ENCODE assay signal across 17 mouse cellular contexts in genomic region chr15:83699132-83699833, GRCm38 (mm10). TPM values are rescaled to one million over a fixed set of nuclear protein-coding genes. Genes with fewer than 3 reads are reported as not detected.
DNase-seq lines count a peak whose midpoint lies in the region; ATAC-seq and TF ChIP-seq lines count a peak whose summit lies in the region.
"Had no signal": no experiment of that assay in that cellular context is flagged by ENCODE, and none has a peak within 500 bp of the region (broad histone marks: within the 10 kb centered on the region; RNA-seq: fewer than 3 reads in every experiment).

No protein-coding gene starts in this region.

- DNase-seq in forebrain, embryonic 10.5 days (ENCODE audit: extremely low spot score, low spot score), result peak; percentile 51
- no peak for DNase-seq in forebrain, postnatal 0 days
- peak; percentile 48 for DNase-seq in limb, embryonic 11.5 days (ENCODE audit: low spot score)
- DNase-seq in cerebellum, postnatal 25 days, result no peak
- DNase-seq in left cerebral cortex, adult 18-20 months (ENCODE audit: low spot score in 2 of 2), result no peak
- no peak for DNase-seq in right cerebral cortex, adult 18-20 months
- DNase-seq: cerebellum, adult 2 months; heart, postnatal 14 days; kidney, postnatal 25 days; lung, adult 2 months; thymus, postnatal 25 days had no signal

- peaks cover 73% of the 10 kb centered on the region for H3K36me3 ChIP-seq in forebrain, embryonic 10.5 days (replicated peaks)
- no peaks in the 10 kb centered on the region; the same call in 1 of the 2 replicates for H3K36me3 ChIP-seq in forebrain, postnatal 0 days (ENCODE audit: insufficient read depth)
- peaks cover 12% of the 10 kb centered on the region for H3K36me3 ChIP-seq in midbrain, embryonic 12.5 days
- H3K36me3 ChIP-seq in midbrain, embryonic 16.5 days (ENCODE audit: control insufficient read depth, insufficient read depth, low read length), result 0 out of 2 replicates have a peak, but pooled peaks cover 2% of the 10 kb centered on the region
- H3K36me3 ChIP-seq in limb, embryonic 11.5 days (ENCODE audit: control insufficient read depth, insufficient read depth, low read length), result peaks cover 10% of the 10 kb centered on the region; the same call in 1 of the 2 replicates
- H3K36me3 ChIP-seq: intestine, embryonic 15.5 days; stomach, embryonic 15.5 days had no signal

- no peak for TF ChIP-seq CTCF in forebrain, postnatal 0 days (IDR thresholded peaks at IDR 0.05; ENCODE audit: low read depth)

- H3K4me3 ChIP-seq in forebrain, embryonic 10.5 days, result peak overlapping the region; percentile 10
- no peak overlapping the region for H3K4me3 ChIP-seq in forebrain, postnatal 0 days (ENCODE audit: low read depth, low read length)
- no peak overlapping the region for H3K4me3 ChIP-seq in midbrain, embryonic 12.5 days
- no peak overlapping the region for H3K4me3 ChIP-seq in midbrain, embryonic 16.5 days (ENCODE audit: low read depth, low read length)
- no peak overlapping the region for H3K4me3 ChIP-seq in limb, embryonic 11.5 days (ENCODE audit: low read depth, low read length)
- H3K4me3 ChIP-seq: intestine, embryonic 15.5 days; stomach, embryonic 15.5 days had no signal

- no peak overlapping the region for H3K4me2 ChIP-seq in forebrain, postnatal 0 days (ENCODE audit: low read depth)
- 0 out of 2 replicates have a peak overlapping the region, but pooled peaks have one; percentile 14 for H3K4me2 ChIP-seq in midbrain, embryonic 12.5 days (replicated peaks)
- H3K4me2 ChIP-seq in midbrain, embryonic 16.5 days (ENCODE audit: low read length), result no peak overlapping the region
- no peak overlapping the region for H3K4me2 ChIP-seq in limb, embryonic 11.5 days (ENCODE audit: low read depth, severe bottlenecking)
- H3K4me2 ChIP-seq: intestine, embryonic 15.5 days; stomach, embryonic 15.5 days had no signal

- H3K9me3 ChIP-seq in forebrain, embryonic 10.5 days, result peaks cover 18% of the 10 kb centered on the region
- no peaks in the 10 kb centered on the region for H3K9me3 ChIP-seq in forebrain, postnatal 0 days (ENCODE audit: low read length)
- H3K9me3 ChIP-seq in midbrain, embryonic 12.5 days, result no peaks in the 10 kb centered on the region
- H3K9me3 ChIP-seq in midbrain, embryonic 16.5 days (replicated peaks; ENCODE audit: control insufficient read depth, low read length, poor library complexity, severe bottlenecking), result no peaks in the 10 kb centered on the region
- no peaks in the 10 kb centered on the region; the same call in 1 of the 2 replicates for H3K9me3 ChIP-seq in limb, embryonic 11.5 days (ENCODE audit: control insufficient read depth, low read length)
- H3K9me3 ChIP-seq: intestine, embryonic 15.5 days; stomach, embryonic 15.5 days had no signal

- no peak for ATAC-seq in forebrain, postnatal 0 days
- peak; percentile 2; the same call in 1 of the 2 replicates for ATAC-seq in midbrain, embryonic 12.5 days (ENCODE audit: low FRiP score, low read depth)
- ATAC-seq in midbrain, embryonic 16.5 days, result no peak
- no peak; the same call in 1 of the 2 replicates for ATAC-seq in limb, embryonic 11.5 days (ENCODE audit: insufficient number of reproducible peaks, low FRiP score, low TSS enrichment, low read depth)
- ATAC-seq: activated CD4-positive, CD25-positive, alpha-beta regulatory T cell, adult 4 months; intestine, embryonic 15.5 days had no signal

- no peak overlapping the region for H3K9ac ChIP-seq in forebrain, postnatal 0 days
- no peak overlapping the region for H3K9ac ChIP-seq in midbrain, embryonic 12.5 days (replicated peaks)
- no peak overlapping the region for H3K9ac ChIP-seq in midbrain, embryonic 16.5 days (ENCODE audit: low read depth, low read length)
- no peak overlapping the region for H3K9ac ChIP-seq in limb, embryonic 11.5 days (ENCODE audit: low read length)
- H3K9ac ChIP-seq: intestine, embryonic 15.5 days; stomach, embryonic 15.5 days had no signal

- H3K27me3 ChIP-seq in forebrain, embryonic 10.5 days (ENCODE audit: poor library complexity, severe bottlenecking), result peaks cover 56% of the 10 kb centered on the region
- H3K27me3 ChIP-seq in forebrain, postnatal 0 days (ENCODE audit: insufficient read depth, low read length), result no peaks in the 10 kb centered on the region
- peaks cover 43% of the 10 kb centered on the region for H3K27me3 ChIP-seq in midbrain, embryonic 12.5 days
- no peaks in the 10 kb centered on the region for H3K27me3 ChIP-seq in midbrain, embryonic 16.5 days (ENCODE audit: control insufficient read depth, insufficient read depth, low read depth, low read length)
- H3K27me3 ChIP-seq in limb, embryonic 11.5 days (ENCODE audit: control insufficient read depth, insufficient read depth, low read length), result no peaks in the 10 kb centered on the region
- H3K27me3 ChIP-seq: intestine, embryonic 15.5 days; stomach, embryonic 15.5 days had no signal

- 15% methylated on average over 20 of the region's 20 CpGs for WGBS in forebrain, embryonic 10.5 days
- 20% methylated on average over 20 of the region's 20 CpGs for WGBS in forebrain, postnatal 0 days
- WGBS in midbrain, embryonic 12.5 days, result 8% methylated on average over 20 of the region's 20 CpGs
- 11% methylated on average over 20 of the region's 20 CpGs for WGBS in midbrain, embryonic 16.5 days
- 38% methylated on average over 20 of the region's 20 CpGs for WGBS in limb, embryonic 11.5 days

- peaks cover 75% of the 10 kb centered on the region for H3K4me1 ChIP-seq in forebrain, embryonic 10.5 days
- no peaks in the 10 kb centered on the region; the same call in 1 of the 2 replicates for H3K4me1 ChIP-seq in forebrain, postnatal 0 days (ENCODE audit: insufficient read depth)
- H3K4me1 ChIP-seq in midbrain, embryonic 12.5 days, result peaks cover 42% of the 10 kb centered on the region
- H3K4me1 ChIP-seq in midbrain, embryonic 16.5 days (ENCODE audit: control insufficient read depth, insufficient read depth, low read length), result peaks cover 12% of the 10 kb centered on the region
- peaks cover 55% of the 10 kb centered on the region for H3K4me1 ChIP-seq in limb, embryonic 11.5 days (ENCODE audit: control insufficient read depth, insufficient read depth, low read length)

- H3K27ac ChIP-seq in forebrain, embryonic 10.5 days, result peak overlapping the region; percentile 81
- H3K27ac ChIP-seq in forebrain, postnatal 0 days (ENCODE audit: low read depth, low read length), result no peak overlapping the region
- H3K27ac ChIP-seq in midbrain, embryonic 12.5 days (replicated peaks), result peak overlapping the region; percentile 39
- H3K27ac ChIP-seq in midbrain, embryonic 16.5 days (ENCODE audit: low read length), result no peak overlapping the region
- peak overlapping the region; percentile 85 for H3K27ac ChIP-seq in limb, embryonic 11.5 days (replicated peaks; ENCODE audit: low read depth, low read length)
- H3K27ac ChIP-seq: intestine, embryonic 15.5 days; stomach, embryonic 15.5 days had no signal

RNA-seq across cellular contexts. Expression of gene Scube1, which starts 25.5 kb away (rescaled TPM):
- 58.7 and 68.0 TPM in 2 replicates for polyA plus RNA-seq in forebrain, embryonic 10.5 days (2016; fragmentation: Nextera tagmentation; extraction: Ambion mirVana)
- 28.1 and 33.5 TPM in 2 replicates for total RNA-seq in forebrain, postnatal 0 days (2014; rRNA removed)
- 9.7 and 12.0 TPM in 2 replicates for polyA plus RNA-seq in forebrain, postnatal 0 days (2015; fragmentation: Nextera tagmentation; extraction: Ambion mirVana)
- polyA plus RNA-seq in midbrain, embryonic 12.5 days (2016; fragmentation: Nextera tagmentation; extraction: Ambion mirVana), result 24.5 and 30.1 TPM in 2 replicates
- 8.7 and 12.2 TPM in 2 replicates for polyA plus RNA-seq in midbrain, embryonic 16.5 days (2015; fragmentation: Nextera tagmentation; extraction: Ambion mirVana)
- polyA plus RNA-seq in limb, embryonic 11.5 days (2014; fragmentation: Nextera tagmentation; extraction: Ambion mirVana), result 62.3 and 70.9 TPM in 2 replicates
- total RNA-seq in left cerebral cortex, adult 18-20 months (2021), result 10 to 100 TPM; 51.8 to 67.1 TPM
- total RNA-seq: CH12.LX had no signal
- polyA plus RNA-seq: activated CD4-positive, CD25-positive, alpha-beta regulatory T cell, adult 4 months had no signal

Comparison
In these comparisons a context has a peak if more than half of its experiments do, and no peak if none do; other contexts are left out.
1. DNase-seq: peak in forebrain, embryonic 10.5 days (single experiment) and limb, embryonic 11.5 days (single experiment); none in forebrain, postnatal 0 days (single experiment), cerebellum, postnatal 25 days (0 of 2), left cerebral cortex, adult 18-20 months (0 of 2) and right cerebral cortex, adult 18-20 months (single experiment).
2. H3K27ac ChIP-seq: peak in forebrain, embryonic 10.5 days (single experiment), midbrain, embryonic 12.5 days (single experiment) and limb, embryonic 11.5 days (single experiment); none in forebrain, postnatal 0 days (single experiment) and midbrain, embryonic 16.5 days (single experiment).